Mouse (Mus musculus) right cerebral cortex, postnatal 25 days (tissue): ENCODE measurements at regions not wholly inside any gene's neighbourhood (a gene's known extent, or its start where the extent isn't known, plus 50 kb on each side); places are given as distances from the start of the nearest gene placed in this dataset.
A peak's percentile ranks its signal among the peaks of the same experiment; 100 is the strongest.

ENCODE experiments used
- DNase-seq: peaks from one replicate; pipeline ENCODE4 v3.0.0; 2022

GRCm38 (mm10) chr5:74121861-74122630 is 53.8 kb upstream of the Usp46 start:
- no peak for DNase-seq

- peak; percentile 54 for DNase-seq
Measured at GRCm38 (mm10) chr5:74126015-74126896, 58.0 kb upstream of the Usp46 start.

- no peak for DNase-seq
Measured at GRCm38 (mm10) chr5:74127518-74127917, 59.3 kb upstream of the Usp46 start.

- no peak for DNase-seq
Measured at GRCm38 (mm10) chr5:74129636-74130035, 61.4 kb upstream of the Usp46 start.

GRCm38 (mm10) chr5:74132671-74133070 is 62.4 kb upstream of the Rasl11b start:
- DNase-seq: no peak

- no peak for DNase-seq
Measured at GRCm38 (mm10) chr5:74136377-74136776, 58.7 kb upstream of the Rasl11b start.

- DNase-seq: no peak
Measured at GRCm38 (mm10) chr5:74136868-74137439, 58.1 kb upstream of the Rasl11b start.

GRCm38 (mm10) chr5:74143994-74144393 is 51.1 kb upstream of the Rasl11b start:
- no peak for DNase-seq

- DNase-seq: no peak
Measured at GRCm38 (mm10) chr5:74144765-74145164, 50.3 kb upstream of the Rasl11b start.
